Mouse (Mus musculus) heart, embryonic 12.5 days (tissue): ENCODE data around the gene Ece1. TPM values are rescaled to one million over a fixed set of nuclear protein-coding genes. Genes with fewer than 3 reads are reported as not detected.
A peak's percentile ranks its signal among the peaks of the same experiment; 100 is the strongest.
"Not testable (repeated sequence)": the region's sequence is repeated elsewhere in the genome, so short reads cannot be mapped to it uniquely, and the experiment has no call there.

ENCODE experiments used
- ATAC-seq: fragments of 200-750 bp; cut with Nextera tagmentation; 2 replicates; pipeline ENCODE4 v1.8.0; 2017; ENCODE audit warnings: moderate TSS enrichment, moderate library complexity; ENCODE audit not compliant: insufficient number of reproducible peaks, low FRiP score
- H3K27ac ChIP-seq: fragments of 300-500 bp; sonication (generic); 2 replicates; pipeline ENCODE4 v1.5.1; 2016; ENCODE audit warnings: mild to moderate bottlenecking, moderate library complexity; ENCODE audit not compliant: poor library complexity, severe bottlenecking
- H3K27me3 ChIP-seq: fragments of 300-500 bp; sonication (generic); replicated peaks from 2 replicates; pipeline ENCODE4 v1.6.1; 2016; ENCODE audit warnings: mild to moderate bottlenecking, moderate library complexity
- H3K36me3 ChIP-seq: fragments of 300-500 bp; sonication (generic); 2 replicates; pipeline ENCODE4 v1.6.1; 2016; ENCODE audit warnings: mild to moderate bottlenecking, moderate library complexity
- H3K4me1 ChIP-seq: fragments of 300-500 bp; sonication (generic); replicated peaks from 2 replicates; pipeline ENCODE4 v1.6.1; 2016; ENCODE audit warnings: mild to moderate bottlenecking
- H3K4me2 ChIP-seq: fragments of 300-500 bp; sonication (generic); 2 replicates; pipeline ENCODE4 v1.6.1; 2016; ENCODE audit warnings: mild to moderate bottlenecking, moderate library complexity
- H3K4me3 ChIP-seq: fragments of 300-500 bp; sonication (generic); 2 replicates; pipeline ENCODE4 v1.5.1; 2016; ENCODE audit warnings: mild to moderate bottlenecking
- H3K9ac ChIP-seq: fragments of 300-500 bp; sonication (generic); 2 replicates; pipeline ENCODE4 v1.6.1; 2016; ENCODE audit warnings: mild to moderate bottlenecking, moderate library complexity
- H3K9me3 ChIP-seq: fragments of 300-500 bp; sonication (generic); replicated peaks from 2 replicates; pipeline ENCODE4 v1.6.1; 2016; ENCODE audit warnings: mild to moderate bottlenecking, moderate library complexity
- WGBS: fragments of 180-500 bp; shearing (Covaris S2); methylation state at CpG from one replicate; pipeline ENCODE4 v1.1.7; 2016; 5-methylcytosine and 5-hydroxymethylcytosine counted together
- polyA plus RNA-seq: library from polyadenylated mRNA; unstranded; fragments of >200 nt; fragmentation: Nextera tagmentation; extraction: Ambion mirVana; gene quantifications from 2 replicates; pipeline ENCODE4 v1.2.1, GENCODE M21; 2016

Gene Ece1
- polyA plus RNA-seq, 1 experiment from 2014 or later, result 122 TPM

DNA sequence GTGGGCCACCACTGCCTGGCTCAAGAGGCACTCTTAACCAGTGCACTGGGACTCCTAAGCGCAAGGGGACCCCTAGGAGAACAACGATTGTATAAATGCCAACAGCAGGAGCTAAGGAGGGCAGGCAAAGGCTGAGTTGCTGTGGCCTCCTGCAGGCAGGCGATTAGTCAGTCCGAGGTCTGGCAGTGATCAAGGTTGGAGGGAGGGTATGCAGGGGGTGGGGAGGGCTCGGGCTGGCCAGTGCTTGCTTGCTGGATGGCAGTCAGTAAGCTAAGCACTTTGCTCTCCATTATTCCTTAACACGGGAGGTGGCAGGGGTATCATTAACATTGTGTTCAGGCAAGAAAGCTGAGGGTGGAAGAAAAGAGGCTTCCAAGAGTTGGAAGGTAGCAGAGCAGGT lies 31.7 kb upstream of the Ece1 start:
- Histone ChIP-seq H3K27ac (no peak overlapping the region), H3K9me3 (no peaks in the 10 kb centered on the region), H3K27me3 (peaks cover 30% of the 10 kb centered on the region), H3K4me1 (no peaks in the 10 kb centered on the region), H3K4me2 (no peak overlapping the region), H3K9ac (no peak overlapping the region), H3K36me3 (no peaks in the 10 kb centered on the region), H3K4me3 (no peak overlapping the region)
- ATAC-seq, result no peak
- WGBS, result 15% methylated on average over 6 of the region's 6 CpGs

DNA sequence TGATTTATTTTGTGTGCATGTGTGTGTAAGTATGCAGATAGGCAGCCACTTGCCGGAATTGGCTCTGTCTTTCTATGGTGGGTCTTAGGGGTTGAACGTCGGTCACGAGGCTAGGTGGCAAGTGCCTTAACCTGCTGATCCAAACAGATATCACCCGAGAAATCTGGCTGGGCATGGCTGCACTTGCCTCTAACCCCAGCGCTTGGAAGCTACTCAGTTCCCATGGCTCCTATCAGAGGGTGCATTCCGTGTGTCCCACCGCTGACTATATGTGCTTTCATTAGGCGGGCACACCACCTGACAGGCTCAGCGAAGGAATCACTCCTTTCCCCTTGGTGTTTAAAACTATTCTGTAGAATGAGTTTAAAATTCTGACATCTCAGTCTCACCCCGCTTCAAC lies 30.4 kb upstream of the Ece1 start:
- Histone ChIP-seq H3K4me3 (no peak overlapping the region), H3K4me2 (no peak overlapping the region), H3K9ac (no peak overlapping the region), H3K27ac (no peak overlapping the region), H3K27me3 (peaks cover 33% of the 10 kb centered on the region), H3K36me3 (no peaks in the 10 kb centered on the region), H3K4me1 (peaks cover 1% of the 10 kb centered on the region; the same call in 1 of the 2 replicates), H3K9me3 (no peaks in the 10 kb centered on the region)
- ATAC-seq, result no peak
- WGBS, result 69% methylated on average over 11 of the region's 11 CpGs

DNA sequence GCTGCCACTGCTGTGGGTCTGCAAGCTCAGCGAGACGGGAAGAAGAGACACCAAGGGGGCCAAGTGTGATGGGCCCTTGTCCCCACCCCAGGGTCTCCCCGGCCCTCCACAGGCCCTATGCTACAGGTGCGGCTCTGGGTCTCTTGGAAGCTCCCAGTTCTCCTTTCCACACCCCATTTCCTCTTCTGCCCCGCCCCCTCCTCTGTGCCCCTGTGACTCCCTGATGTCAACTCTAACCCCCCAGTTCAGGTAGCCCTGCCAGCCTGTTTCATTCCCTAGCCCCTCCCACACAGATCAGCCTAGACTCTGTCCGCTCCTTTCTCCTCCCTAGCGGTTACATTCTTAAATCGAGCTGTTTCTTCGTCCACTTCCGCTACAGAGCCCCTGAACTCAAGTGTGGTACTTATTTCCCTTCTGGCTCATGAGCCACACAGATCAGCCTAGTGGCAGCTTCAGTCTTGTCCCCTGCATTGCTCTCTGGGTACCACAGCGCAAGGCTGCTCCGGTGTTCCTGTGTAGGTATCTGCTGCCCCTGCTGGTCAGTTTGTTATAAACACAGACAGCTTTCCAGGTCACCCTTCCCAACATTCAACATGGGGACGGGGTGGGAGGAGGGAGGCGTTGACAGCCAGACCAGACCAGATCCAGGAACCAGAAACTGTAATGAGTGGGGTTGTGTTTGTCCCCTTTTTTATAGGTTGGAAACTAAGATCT lies 26.3 kb upstream of the Ece1 start:
- H3K4me1 ChIP-seq, result peaks cover 3% of the 10 kb centered on the region; the same call in 1 of the 2 replicates
- no peak overlapping the region for H3K27ac ChIP-seq
- H3K9ac ChIP-seq, result no peak overlapping the region
- 13% methylated on average over 14 of the region's 14 CpGs for WGBS
- no peaks in the 10 kb centered on the region for H3K9me3 ChIP-seq
- H3K36me3 ChIP-seq, result no peaks in the 10 kb centered on the region
- peaks cover 10% of the 10 kb centered on the region for H3K27me3 ChIP-seq
- peak overlapping the region; percentile 23 for H3K4me2 ChIP-seq
- ATAC-seq, result peak; percentile 81
- no peak overlapping the region for H3K4me3 ChIP-seq

DNA sequence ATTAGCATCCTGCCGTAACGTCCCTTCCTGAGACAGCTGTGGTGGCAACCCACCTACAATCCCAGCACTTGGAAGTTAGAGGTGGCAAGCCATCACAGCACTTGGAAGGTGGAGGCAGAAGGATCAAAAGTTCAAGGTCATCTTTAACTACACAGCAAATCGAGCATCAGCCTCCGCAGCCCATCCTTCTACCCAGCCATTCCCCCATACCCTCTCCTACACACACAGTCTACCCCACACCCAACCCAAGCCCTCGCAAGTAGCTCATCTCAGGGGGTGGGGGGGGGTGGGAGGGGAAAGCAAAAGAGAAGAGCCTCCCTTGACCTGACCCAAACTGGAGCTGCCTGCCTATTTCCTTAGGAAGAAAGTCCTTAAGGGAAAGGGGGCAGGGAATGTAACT lies 25.3 kb upstream of the Ece1 start:
- H3K4me3 ChIP-seq, result no peak overlapping the region
- H3K4me1 ChIP-seq, result peaks cover 3% of the 10 kb centered on the region; the same call in 1 of the 2 replicates
- no peak for ATAC-seq
- H3K4me2 ChIP-seq, result no peak overlapping the region
- H3K9me3 ChIP-seq, result no peaks in the 10 kb centered on the region
- WGBS, result 84% methylated on average over 5 of the region's 5 CpGs
- H3K36me3 ChIP-seq, result no peaks in the 10 kb centered on the region
- no peak overlapping the region for H3K9ac ChIP-seq
- no peak overlapping the region for H3K27ac ChIP-seq
- peaks cover 9% of the 10 kb centered on the region; the same call in 1 of the 2 replicates for H3K27me3 ChIP-seq

DNA sequence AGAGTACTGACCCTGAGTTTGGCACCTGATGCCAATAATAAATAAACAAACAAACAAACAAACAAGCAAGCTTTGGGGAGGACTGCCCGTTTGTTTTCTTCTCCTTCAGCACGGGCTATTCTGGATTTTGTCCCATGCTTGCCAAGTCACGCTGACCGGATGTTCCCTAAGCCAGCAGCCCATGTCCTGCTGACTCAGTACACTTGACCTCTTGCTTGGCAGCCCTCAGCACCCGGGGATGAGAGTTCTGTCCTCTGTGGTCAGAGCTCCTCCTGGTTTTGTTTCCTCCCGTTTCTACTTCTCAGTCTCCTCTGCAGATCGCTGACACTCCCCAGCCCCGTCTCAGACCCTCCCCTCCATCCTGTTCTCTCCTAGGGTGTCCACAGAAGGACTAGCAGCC lies 24.2 kb upstream of the Ece1 start:
- ATAC-seq, result no peak
- Histone ChIP-seq H3K36me3 (no peaks in the 10 kb centered on the region), H3K27me3 (peaks cover 9% of the 10 kb centered on the region; the same call in 1 of the 2 replicates), H3K9me3 (no peaks in the 10 kb centered on the region), H3K27ac (no peak overlapping the region), H3K9ac (no peak overlapping the region), H3K4me2 (no peak overlapping the region), H3K4me3 (no peak overlapping the region), H3K4me1 (peaks cover 3% of the 10 kb centered on the region; the same call in 1 of the 2 replicates)
- WGBS, result 72% methylated on average over 8 of the region's 8 CpGs

DNA sequence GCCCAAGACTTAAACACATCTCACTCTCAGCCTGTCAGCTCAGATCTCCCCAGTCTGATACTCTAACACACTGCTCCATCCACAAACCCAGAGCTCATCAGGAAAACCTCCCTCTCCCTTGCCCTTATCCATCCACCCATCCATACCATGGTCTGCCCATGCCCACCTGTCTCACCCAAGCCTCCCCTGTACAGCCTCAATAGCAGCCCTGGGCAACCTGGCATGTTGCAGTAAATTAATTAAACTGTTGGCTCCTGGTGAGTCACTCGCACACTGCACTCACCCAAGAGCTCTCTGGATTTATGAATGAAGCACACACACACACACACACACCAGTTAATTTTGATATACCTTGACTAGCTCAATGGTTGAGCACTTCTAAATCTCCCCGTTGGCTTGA lies 23.2 kb upstream of the Ece1 start:
- Histone ChIP-seq H3K9me3 (no peaks in the 10 kb centered on the region), H3K4me3 (no peak overlapping the region), H3K27me3 (peaks cover 9% of the 10 kb centered on the region; the same call in 1 of the 2 replicates), H3K36me3 (no peaks in the 10 kb centered on the region), H3K4me2 (no peak overlapping the region), H3K9ac (no peak overlapping the region), H3K4me1 (peaks cover 3% of the 10 kb centered on the region; the same call in 1 of the 2 replicates), H3K27ac (no peak overlapping the region)
- ATAC-seq, result no peak
- WGBS, result 86% methylated on average over 2 of the region's 2 CpGs

DNA sequence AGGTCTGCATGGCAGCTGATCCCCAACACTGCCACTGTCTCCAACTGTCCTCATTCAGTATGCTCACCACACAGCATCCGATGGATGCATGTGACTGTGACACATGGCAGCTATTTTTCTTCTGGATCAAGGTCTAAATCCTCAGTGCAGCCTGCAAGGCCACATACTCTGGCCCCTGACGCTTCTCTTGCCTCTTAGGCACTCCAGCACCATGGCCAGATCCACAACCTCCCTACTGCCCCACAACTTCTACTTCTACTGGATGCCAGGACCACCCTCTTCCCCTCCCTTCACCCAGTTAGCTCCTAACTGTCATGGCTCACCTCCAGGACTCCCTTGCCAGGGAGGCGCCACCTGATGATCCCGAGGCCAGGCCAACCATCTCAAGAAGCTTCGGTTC lies 22.6 kb upstream of the Ece1 start:
- peaks cover 3% of the 10 kb centered on the region; the same call in 1 of the 2 replicates for H3K4me1 ChIP-seq
- 75% methylated on average over 5 of the region's 5 CpGs for WGBS
- no peaks in the 10 kb centered on the region for H3K36me3 ChIP-seq
- H3K4me2 ChIP-seq, result no peak overlapping the region
- H3K27ac ChIP-seq, result no peak overlapping the region
- H3K9ac ChIP-seq, result no peak overlapping the region
- H3K9me3 ChIP-seq, result no peaks in the 10 kb centered on the region
- no peak for ATAC-seq
- H3K27me3 ChIP-seq, result peaks cover 9% of the 10 kb centered on the region; the same call in 1 of the 2 replicates
- no peak overlapping the region for H3K4me3 ChIP-seq

DNA sequence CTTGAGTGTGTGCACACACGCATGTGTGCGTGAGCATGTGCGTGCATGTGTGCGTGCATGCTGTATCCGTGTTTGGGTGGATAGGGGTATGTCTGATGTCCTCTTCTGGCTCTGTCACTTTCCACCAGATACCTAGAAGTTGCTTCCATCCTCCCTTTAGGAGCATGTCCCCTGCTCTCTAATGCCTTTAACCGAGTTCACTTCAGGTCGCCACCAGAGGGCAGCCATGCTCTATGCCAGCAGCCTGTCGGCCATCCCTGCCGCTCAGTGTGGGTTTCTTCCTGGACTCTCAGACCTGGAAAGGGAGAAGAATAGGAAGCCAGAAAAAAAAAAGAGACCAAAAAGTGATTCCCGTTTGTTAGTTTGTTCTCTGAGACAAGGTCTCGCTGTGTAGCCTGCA lies 17.4 kb upstream of the Ece1 start:
- no peak overlapping the region for H3K4me2 ChIP-seq
- WGBS, result 16% methylated on average over 11 of the region's 11 CpGs
- no peak for ATAC-seq
- no peak overlapping the region for H3K9ac ChIP-seq
- H3K4me1 ChIP-seq, result no peaks in the 10 kb centered on the region
- no peaks in the 10 kb centered on the region for H3K36me3 ChIP-seq
- H3K9me3 ChIP-seq, result peaks cover 4% of the 10 kb centered on the region; the same call in 1 of the 2 replicates
- H3K27me3 ChIP-seq, result peaks cover 4% of the 10 kb centered on the region; the same call in 1 of the 2 replicates
- H3K4me3 ChIP-seq, result no peak overlapping the region
- H3K27ac ChIP-seq, result no peak overlapping the region

DNA sequence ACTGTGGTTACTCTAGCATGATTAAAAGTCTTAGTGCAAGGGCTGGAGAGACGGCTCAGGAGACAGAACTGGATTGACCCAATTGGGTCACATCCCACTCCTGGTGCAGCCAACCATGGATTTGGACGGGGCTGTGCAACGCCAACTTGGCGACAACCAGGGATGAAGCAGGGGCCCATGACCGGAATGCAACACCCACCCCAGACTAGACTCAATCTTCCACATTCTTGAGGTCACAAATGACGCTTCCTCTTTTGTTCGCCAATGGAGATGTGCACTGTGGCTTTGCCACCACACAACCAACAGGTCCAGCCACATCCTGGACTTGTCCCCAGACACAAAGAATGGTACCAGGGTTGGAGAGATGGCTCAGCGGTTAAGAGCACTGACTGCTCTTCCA lies 14.4 kb upstream of the Ece1 start:
- H3K27me3 ChIP-seq, H3K9ac ChIP-seq, ATAC-seq, H3K27ac ChIP-seq, H3K9me3 ChIP-seq, H3K36me3 ChIP-seq, H3K4me1 ChIP-seq, H3K4me3 ChIP-seq, H3K4me2 ChIP-seq: not testable (repeated sequence)
- 82% methylated on average over 8 of the region's 8 CpGs for WGBS

DNA sequence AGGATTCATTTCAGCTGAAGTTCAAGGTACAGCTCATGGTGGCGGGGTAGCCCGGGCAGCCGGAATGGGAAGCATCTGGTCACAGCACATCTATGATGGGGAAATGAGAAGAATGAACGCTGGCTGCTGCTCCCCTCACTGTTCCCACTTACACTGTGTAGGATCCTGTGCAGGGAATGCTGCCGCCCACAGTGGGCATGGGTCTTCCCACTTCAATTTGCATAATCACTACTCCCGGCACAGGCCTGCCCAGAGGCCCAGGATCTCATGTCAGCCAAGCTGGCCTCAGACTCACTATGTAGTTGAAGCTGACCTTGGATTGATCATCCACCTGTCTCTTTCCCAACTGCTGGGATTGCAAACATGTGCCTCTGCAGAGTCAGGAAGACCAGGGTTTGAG lies 11.9 kb upstream of the Ece1 start:
- no peaks in the 10 kb centered on the region; the same call in 1 of the 2 replicates for H3K4me1 ChIP-seq
- no peak overlapping the region for H3K4me3 ChIP-seq
- no peak overlapping the region for H3K27ac ChIP-seq
- H3K9me3 ChIP-seq, result peaks cover 4% of the 10 kb centered on the region; the same call in 1 of the 2 replicates
- no peaks in the 10 kb centered on the region for H3K27me3 ChIP-seq
- H3K4me2 ChIP-seq, result no peak overlapping the region
- no peak overlapping the region for H3K9ac ChIP-seq
- no peak for ATAC-seq
- no peaks in the 10 kb centered on the region for H3K36me3 ChIP-seq
- 86% methylated on average over 6 of the region's 6 CpGs for WGBS

DNA sequence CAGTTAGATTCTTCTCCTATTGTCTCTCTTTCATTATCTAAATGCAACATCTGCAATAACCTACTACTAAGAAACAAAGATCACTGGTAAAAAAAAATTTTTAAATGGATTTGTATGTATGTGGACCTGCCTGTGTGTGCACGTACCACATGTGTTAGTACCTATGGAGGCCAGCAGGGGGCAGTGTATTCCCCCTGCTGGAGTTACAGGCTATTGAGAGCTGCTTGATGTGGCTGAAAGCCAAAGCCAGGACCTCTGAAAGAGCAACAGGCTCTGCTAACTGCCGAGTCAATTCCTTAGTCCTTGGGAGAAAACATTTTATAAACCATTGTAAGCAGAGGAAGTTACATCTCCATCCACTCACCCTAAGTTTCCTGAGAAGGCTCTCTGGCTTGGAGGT lies 10.6 kb upstream of the Ece1 start:
- peaks cover 4% of the 10 kb centered on the region; the same call in 1 of the 2 replicates for H3K9me3 ChIP-seq
- H3K4me2 ChIP-seq, result no peak overlapping the region
- ATAC-seq, result no peak

DNA sequence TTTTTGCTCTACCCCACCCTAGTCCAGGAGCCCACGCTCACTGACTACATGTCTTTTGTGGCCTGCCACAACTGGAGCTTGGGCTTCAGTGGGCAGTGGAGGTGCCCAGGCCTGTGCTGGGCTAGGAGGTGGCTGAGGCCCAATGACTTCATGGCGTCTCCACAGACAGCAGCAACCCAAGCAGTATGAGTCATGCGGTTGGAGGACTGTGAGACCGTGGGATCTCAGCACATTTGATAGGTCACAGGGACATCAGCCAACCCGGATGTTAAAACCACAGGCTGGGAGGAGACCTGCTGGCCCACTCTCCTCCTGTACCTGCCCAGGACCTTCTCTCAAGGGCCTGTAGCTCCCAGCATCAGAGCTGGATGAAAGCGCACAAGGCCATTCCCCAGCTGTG lies 8.2 kb upstream of the Ece1 start:
- H3K9me3 ChIP-seq, result no peaks in the 10 kb centered on the region
- ATAC-seq, result no peak
- H3K4me2 ChIP-seq, result no peak overlapping the region
- no peak overlapping the region for H3K9ac ChIP-seq
- no peaks in the 10 kb centered on the region for H3K27me3 ChIP-seq
- no peak overlapping the region for H3K4me3 ChIP-seq
- H3K27ac ChIP-seq, result no peak overlapping the region
- H3K4me1 ChIP-seq, result peaks cover 4% of the 10 kb centered on the region
- WGBS, result 70% methylated on average over 6 of the region's 6 CpGs
- no peaks in the 10 kb centered on the region for H3K36me3 ChIP-seq

More for the DNA sequence above, 10.6 kb upstream of the Ece1 start:
- Histone ChIP-seq H3K36me3 (no peaks in the 10 kb centered on the region), H3K27ac (no peak overlapping the region), H3K4me3 (no peak overlapping the region), H3K27me3 (no peaks in the 10 kb centered on the region), H3K4me1 (peaks cover 4% of the 10 kb centered on the region), H3K9ac (no peak overlapping the region)
- 61% methylated on average over 2 of the region's 2 CpGs for WGBS
